Mouse (Mus musculus): ENCODE results near the gene Nudt15. TPM values are rescaled to one million over a fixed set of nuclear protein-coding genes. Genes with fewer than 3 reads are reported as not detected.
"Not testable (repeated sequence)": the region's sequence is repeated elsewhere in the genome, so short reads cannot be mapped to it uniquely, and the experiment has no call there.

Nudt15 gene
- 11.0 and 11.8 TPM in 2 replicates for polyA plus RNA-seq (2016; fragmentation: Nextera tagmentation; extraction: Ambion mirVana)

DNA sequence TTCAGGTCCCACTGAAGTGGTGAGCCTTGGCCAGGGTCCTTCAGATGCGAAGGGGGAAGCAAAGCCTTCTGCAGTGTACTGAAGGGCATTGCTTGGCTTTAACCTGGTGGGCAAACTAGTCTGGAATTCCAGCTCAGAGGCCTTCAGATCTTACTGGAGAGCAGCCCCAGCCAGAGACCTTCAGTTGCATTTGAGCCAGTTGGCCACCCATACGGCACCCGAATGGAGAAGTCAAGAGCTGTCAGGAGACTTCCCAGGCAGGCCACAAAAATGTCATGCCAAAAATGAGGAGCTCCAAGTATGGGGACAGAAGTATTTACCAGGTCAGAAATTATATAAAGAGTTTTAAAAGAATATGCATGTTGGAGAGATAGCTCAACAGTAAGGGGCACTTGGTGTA lies at the start of gene Nudt15:
Gene Nudt15 (minus strand): TSS at position 192 of the 400 bp plus-strand sequence.
- Histone ChIP-seq H3K4me3 (no peak within 1 kb of the TSS), H3K4me2 (replicated peaks) (no peak within 1 kb of the TSS), H3K4me1 (0 out of 2 replicates have a peak, but pooled peaks cover 2% of the 10 kb centered on the region), H3K9ac (no peak within 1 kb of the TSS), H3K36me3 (no peaks in the 10 kb centered on the region), H3K27ac (no peak within 1 kb of the TSS), H3K27me3 (no peaks in the 10 kb centered on the region), H3K9me3 (replicated peaks) (no peaks in the 10 kb centered on the region)
- WGBS, result 90% methylated on average over 3 of the region's 3 CpGs
- ATAC-seq (ENCODE audit: low FRiP score), result no peak

DNA sequence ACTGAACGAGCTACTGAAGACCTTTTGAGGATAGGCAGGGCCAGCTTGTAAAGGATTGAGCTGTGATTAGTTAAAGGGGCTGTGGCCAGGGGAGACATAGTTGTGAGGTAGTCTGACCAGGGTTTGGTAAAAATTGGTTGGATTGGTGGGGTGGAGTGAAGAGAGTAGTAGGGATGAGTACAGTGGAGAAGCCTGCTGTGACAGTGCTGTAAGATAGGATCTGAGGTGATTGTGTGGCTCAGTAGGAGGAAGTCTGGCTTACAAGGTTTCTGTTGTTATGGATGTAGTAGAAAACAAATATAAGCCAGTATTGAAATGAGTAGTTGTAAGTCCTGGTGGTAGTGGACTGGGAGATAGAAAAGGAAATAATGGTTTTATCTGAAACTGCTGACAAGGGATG lies 44.1 kb upstream of the Nudt15 start:
- H3K4me2 ChIP-seq (replicated peaks), result no peak overlapping the region
- H3K27ac ChIP-seq, result no peak overlapping the region
- no peak overlapping the region for H3K9ac ChIP-seq
- H3K27me3 ChIP-seq, result no peaks in the 10 kb centered on the region
- H3K4me3 ChIP-seq, result no peak overlapping the region
- no peaks in the 10 kb centered on the region for H3K4me1 ChIP-seq
- WGBS, result 93% methylated on average over 1 of the region's 1 CpGs
- ATAC-seq (ENCODE audit: low FRiP score), result no peak
- H3K36me3 ChIP-seq, result peaks cover 44% of the 10 kb centered on the region
- H3K9me3 ChIP-seq (replicated peaks), result no peaks in the 10 kb centered on the region

DNA sequence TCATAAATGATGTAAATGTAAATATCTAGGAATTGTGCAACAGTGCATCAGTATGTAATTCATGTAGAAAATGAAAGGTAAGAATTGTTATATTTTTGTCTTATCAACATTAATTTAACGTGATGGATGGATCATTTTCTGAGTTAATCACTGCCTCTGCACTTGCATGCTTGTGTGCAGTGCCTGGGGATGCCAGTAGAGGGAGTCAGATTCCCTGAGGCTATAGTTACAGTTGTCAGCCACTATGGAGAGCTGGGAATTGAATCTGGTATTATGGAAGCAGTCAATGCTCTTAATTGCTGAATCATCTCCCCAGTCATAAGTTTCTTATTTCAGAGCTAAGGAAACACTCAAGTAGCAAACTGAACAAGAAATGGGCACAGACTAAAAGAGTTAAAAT lies 40.0 kb upstream of the Nudt15 start:
- Histone ChIP-seq H3K9me3 (replicated peaks) (no peaks in the 10 kb centered on the region), H3K27ac (no peak overlapping the region), H3K27me3 (no peaks in the 10 kb centered on the region), H3K4me2 (replicated peaks) (no peak overlapping the region), H3K36me3 (peaks cover 34% of the 10 kb centered on the region), H3K9ac (no peak overlapping the region), H3K4me3 (no peak overlapping the region), H3K4me1 (no peaks in the 10 kb centered on the region)
- ATAC-seq (ENCODE audit: low FRiP score), result no peak
- 80% methylated on average over 1 of the region's 1 CpGs for WGBS

DNA sequence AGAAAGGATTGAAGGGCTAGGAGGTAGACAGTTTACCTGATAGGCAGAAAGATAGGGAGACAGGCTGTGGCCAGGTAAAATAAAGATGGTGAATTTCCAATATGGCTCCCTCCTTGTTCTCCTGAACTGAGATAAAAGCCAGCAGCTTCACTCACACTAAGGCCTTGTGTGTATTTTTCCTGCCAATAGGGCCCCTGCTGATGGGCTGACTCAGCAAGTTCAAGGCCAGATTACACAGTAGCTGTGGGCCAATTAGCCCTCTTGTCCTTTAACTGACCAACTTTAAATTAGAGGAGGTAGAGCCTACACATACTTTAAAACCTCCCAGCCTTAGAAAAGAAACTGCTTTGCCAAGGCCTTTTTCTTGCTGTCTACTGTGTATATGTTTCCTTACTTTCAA lies 28.3 kb upstream of the Nudt15 start:
- Histone ChIP-seq H3K9ac (no peak overlapping the region), H3K27me3 (no peaks in the 10 kb centered on the region), H3K9me3 (replicated peaks) (no peaks in the 10 kb centered on the region), H3K27ac (no peak overlapping the region), H3K4me2 (replicated peaks) (no peak overlapping the region), H3K4me1 (no peaks in the 10 kb centered on the region), H3K36me3 (peaks cover 33% of the 10 kb centered on the region), H3K4me3 (no peak overlapping the region)
- ATAC-seq (ENCODE audit: low FRiP score), result no peak

DNA sequence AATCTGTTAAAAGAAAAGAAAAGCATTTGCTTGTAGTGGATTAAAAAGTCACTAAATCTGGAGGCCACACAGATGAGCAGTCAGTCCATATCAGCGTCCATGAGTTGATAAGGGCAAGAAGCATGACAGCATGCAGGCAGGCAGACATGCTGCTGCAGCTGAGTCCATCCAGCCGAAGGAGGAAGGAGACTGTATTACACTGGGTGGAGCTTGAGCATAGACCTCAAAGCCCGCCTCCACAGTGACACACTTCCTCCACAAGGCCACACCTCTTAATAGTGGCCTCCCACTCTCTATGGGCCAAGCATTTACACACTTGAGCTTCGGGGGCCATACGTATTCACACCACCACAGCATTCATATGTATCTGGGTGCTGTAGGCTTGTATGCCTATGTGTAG lies 26.0 kb upstream of the Nudt15 start:
- no peak overlapping the region for H3K9ac ChIP-seq
- H3K9me3 ChIP-seq (replicated peaks), result no peaks in the 10 kb centered on the region
- no peak overlapping the region for H3K27ac ChIP-seq
- H3K27me3 ChIP-seq, result no peaks in the 10 kb centered on the region
- no peak overlapping the region for H3K4me2 ChIP-seq (replicated peaks)
- WGBS, result 92% methylated on average over 5 of the region's 5 CpGs
- H3K4me3 ChIP-seq, result no peak overlapping the region
- no peak for ATAC-seq (ENCODE audit: low FRiP score)
- H3K36me3 ChIP-seq, result peaks cover 32% of the 10 kb centered on the region
- H3K4me1 ChIP-seq, result no peaks in the 10 kb centered on the region

DNA sequence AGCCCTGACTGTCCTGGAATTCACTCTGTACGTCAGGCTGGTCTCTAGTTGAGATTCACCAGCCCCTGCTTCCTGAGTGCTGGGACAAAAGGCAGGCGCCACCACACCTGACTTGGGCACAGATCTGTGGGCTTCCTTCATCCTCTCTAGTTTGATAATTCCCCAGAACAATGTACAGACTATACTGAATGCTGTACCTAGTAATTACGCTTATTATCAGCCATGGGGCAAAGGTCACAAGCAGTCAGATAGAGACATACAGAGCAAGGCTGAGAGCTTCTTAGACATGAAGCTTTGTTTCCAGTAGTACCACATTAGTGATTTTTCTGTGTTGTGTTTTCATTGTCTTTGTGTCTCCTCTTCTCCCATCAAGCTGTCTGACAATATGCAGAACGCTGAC lies 23.1 kb upstream of the Nudt15 start:
- no peaks in the 10 kb centered on the region for H3K4me1 ChIP-seq
- H3K4me2 ChIP-seq (replicated peaks), result no peak overlapping the region
- ATAC-seq (ENCODE audit: low FRiP score), result no peak
- WGBS, result 93% methylated on average over 4 of the region's 4 CpGs
- H3K4me3 ChIP-seq, result no peak overlapping the region
- no peaks in the 10 kb centered on the region for H3K27me3 ChIP-seq
- no peak overlapping the region for H3K27ac ChIP-seq
- peaks cover 26% of the 10 kb centered on the region for H3K36me3 ChIP-seq
- H3K9me3 ChIP-seq (replicated peaks), result no peaks in the 10 kb centered on the region
- H3K9ac ChIP-seq, result no peak overlapping the region

DNA sequence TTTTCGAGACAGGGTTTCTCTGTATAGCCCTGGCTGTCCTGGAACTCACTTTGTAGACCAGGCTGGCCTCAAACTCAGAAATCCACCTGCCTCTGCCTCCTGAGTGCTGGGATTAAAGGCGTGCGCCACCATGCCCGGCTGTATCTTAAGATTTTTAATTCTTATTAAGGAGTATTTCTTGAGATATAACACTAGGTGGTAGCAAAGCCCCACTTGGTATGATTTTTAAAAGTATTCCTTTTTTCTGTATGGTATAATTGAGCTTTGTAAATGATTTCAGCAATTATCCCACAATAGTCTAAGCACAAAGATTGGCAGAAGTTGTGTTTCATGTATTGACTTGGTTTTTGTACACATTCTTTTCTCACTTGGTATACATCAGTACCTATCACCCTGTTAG lies 21.8 kb upstream of the Nudt15 start:
- not testable (repeated sequence) for H3K4me2 ChIP-seq (replicated peaks); ATAC-seq (ENCODE audit: low FRiP score); H3K4me3 ChIP-seq; H3K27ac ChIP-seq; H3K9ac ChIP-seq; H3K9me3 ChIP-seq (replicated peaks); H3K27me3 ChIP-seq; H3K4me1 ChIP-seq
- H3K36me3 ChIP-seq, result peaks cover 23% of the 10 kb centered on the region
- 94% methylated on average over 4 of the region's 4 CpGs for WGBS

DNA sequence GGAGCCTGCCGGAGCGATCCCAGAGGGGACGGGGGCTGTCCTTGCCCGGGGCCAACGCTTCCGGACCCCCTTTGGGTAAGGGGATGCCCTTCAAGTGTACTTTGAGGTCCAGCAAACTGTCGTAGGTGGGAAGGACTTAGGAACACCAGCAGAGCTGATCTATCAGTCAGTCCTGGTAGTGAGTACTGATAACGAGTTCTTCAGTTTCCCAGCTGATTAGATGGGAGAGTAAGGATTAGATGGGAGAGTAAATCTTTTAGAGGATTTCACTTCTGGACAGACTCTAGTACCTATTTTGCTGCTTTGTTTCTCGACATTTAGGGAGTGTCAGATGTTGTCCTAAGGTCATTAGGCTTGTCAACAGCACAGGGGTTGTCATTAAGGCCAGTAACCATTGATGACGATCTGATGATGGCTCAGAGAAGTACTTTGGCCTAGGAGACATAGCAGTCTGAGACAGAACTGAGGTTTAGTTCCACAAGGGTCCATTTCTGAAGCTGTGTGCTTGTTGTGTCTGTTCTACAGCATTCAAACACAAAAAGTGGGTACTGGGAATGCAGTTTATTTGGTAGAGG lies 5.2 kb upstream of the Nudt15 start:
- H3K4me3 ChIP-seq, result peak overlapping the region; percentile 100
- H3K4me2 ChIP-seq (replicated peaks), result peak overlapping the region; percentile 57
- H3K27me3 ChIP-seq, result no peaks in the 10 kb centered on the region
- peak overlapping the region; percentile 98 for H3K9ac ChIP-seq
- H3K4me1 ChIP-seq, result peaks cover 9% of the 10 kb centered on the region
- peaks cover 11% of the 10 kb centered on the region for H3K36me3 ChIP-seq
- under 1% methylated on average over 10 of the region's 10 CpGs for WGBS
- ATAC-seq (ENCODE audit: low FRiP score), result peak; percentile 65; the same call in 1 of the 2 replicates
- H3K27ac ChIP-seq, result peak overlapping the region; percentile 85
- H3K9me3 ChIP-seq (replicated peaks), result no peaks in the 10 kb centered on the region

DNA sequence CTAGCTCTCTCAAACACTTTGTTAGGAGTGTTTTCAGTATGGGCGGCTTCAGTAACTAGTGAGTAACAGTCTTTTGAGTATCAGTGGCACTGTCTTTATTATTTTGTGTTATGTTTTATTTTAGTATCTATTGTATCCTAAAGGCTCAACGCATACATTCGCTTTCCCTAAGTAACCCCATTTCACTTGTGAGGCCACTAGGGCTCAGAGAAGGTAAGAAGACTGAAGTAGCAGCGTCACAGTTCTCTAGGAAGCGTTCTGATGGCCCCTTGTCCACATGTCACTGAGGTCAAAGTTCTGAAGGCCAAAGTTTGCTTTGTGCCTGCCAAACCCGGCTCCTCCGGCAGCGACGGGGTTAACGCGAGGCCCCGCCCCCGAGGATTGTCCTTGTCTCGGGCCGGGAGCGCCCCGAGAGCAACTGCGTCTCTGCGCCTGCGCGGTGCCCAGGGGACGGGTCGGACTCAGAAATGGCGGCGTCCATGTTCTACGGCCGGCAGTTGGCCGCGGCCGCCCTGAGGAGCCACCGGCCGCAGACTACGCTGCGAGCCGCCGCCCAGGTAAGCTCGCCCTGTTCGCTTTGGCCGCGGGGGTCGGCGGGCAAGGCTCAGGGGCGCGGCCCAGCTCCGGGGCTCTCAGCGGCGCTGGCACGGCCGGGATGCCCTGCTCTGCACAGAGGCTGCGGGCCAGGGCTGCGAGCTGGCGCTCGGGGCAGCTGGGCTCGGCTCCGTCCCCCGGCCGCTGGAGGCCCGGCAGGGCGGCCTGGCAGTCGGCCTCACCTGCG lies 4.5 kb upstream of the Nudt15 start:
- Histone ChIP-seq H3K27me3 (no peaks in the 10 kb centered on the region), H3K36me3 (peaks cover 11% of the 10 kb centered on the region), H3K9ac (peak overlapping the region; percentile 98), H3K4me1 (peaks cover 9% of the 10 kb centered on the region), H3K4me3 (peak overlapping the region; percentile 100), H3K9me3 (replicated peaks) (no peaks in the 10 kb centered on the region), H3K27ac (peak overlapping the region; percentile 85), H3K4me2 (replicated peaks) (peak overlapping the region; percentile 57)
- ATAC-seq (ENCODE audit: low FRiP score), result peak; percentile 95
- WGBS, result 4% methylated on average over 61 of the region's 61 CpGs

DNA sequence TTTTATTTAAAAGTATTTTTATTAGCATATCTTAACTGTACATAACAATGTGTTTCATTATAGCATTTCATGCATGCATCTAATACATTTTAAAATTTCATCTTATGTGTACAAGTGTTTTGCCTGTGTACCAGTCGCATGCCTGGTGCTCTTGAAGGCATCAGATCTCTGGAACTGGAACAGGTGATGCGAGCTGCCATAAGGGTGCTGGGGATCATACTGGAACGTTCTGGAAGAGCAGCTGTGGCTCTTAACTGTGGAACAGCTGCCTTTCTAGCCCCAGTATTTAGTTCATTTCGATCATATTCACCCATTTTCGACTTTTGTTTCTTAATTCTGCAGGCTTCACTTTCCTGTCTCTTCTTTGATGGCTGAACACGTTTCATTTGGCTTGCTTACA lies 3.1 kb upstream of the Nudt15 start:
- Histone ChIP-seq H3K36me3 (peaks cover 6% of the 10 kb centered on the region), H3K4me2 (replicated peaks) (no peak overlapping the region), H3K4me3 (no peak overlapping the region), H3K9ac (no peak overlapping the region), H3K4me1 (peaks cover 9% of the 10 kb centered on the region), H3K27ac (no peak overlapping the region), H3K9me3 (replicated peaks) (no peaks in the 10 kb centered on the region), H3K27me3 (no peaks in the 10 kb centered on the region)
- no peak for ATAC-seq (ENCODE audit: low FRiP score)
- 81% methylated on average over 6 of the region's 6 CpGs for whole genome bisulfite sequencing

DNA sequence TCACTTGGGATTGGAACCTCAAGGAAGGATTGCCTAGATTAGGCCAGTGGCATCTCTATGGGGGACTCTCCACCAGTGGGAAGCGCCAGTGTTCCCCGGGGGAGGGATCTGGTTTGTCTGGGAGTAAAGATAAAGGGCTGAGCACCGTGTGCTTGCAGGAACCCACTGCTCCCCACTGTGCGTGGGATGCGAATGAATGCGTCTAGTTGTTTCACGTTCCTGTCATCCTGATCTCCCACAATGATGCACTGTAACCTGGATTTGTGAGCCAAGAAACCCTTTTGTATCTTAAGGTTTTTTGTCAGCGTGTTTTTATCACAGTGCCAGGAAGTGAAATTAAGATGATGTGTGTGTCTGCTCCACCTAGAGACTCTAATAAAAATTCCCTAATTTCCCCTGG lies 2.7 kb upstream of the Nudt15 start:
- Histone ChIP-seq H3K27ac (no peak overlapping the region), H3K27me3 (no peaks in the 10 kb centered on the region), H3K9me3 (replicated peaks) (no peaks in the 10 kb centered on the region), H3K4me2 (replicated peaks) (no peak overlapping the region), H3K4me3 (no peak overlapping the region), H3K4me1 (peaks cover 9% of the 10 kb centered on the region), H3K9ac (no peak overlapping the region), H3K36me3 (peaks cover 3% of the 10 kb centered on the region; the same call in 1 of the 2 replicates)
- 43% methylated on average over 8 of the region's 8 CpGs for WGBS
- no peak for ATAC-seq (ENCODE audit: low FRiP score)

DNA sequence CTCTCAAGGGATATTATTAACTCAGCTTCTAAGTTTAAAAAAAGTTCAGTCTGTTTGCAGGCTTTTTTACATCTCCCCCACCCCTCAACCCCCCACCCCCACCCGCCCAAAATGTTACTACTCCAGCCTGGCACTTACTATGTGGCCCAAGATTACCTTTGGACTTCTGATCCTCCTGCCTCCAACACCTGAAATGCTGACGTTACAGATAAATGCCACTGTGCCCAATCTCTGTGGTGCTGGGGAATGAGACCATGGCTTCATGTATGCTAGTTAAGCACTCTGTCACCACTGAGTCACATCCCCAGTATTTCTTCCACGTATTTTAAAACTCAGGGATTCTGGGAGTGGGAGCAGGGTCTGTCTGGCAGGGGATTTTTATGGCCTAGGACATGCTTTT lies 2.2 kb upstream of the Nudt15 start:
- whole genome bisulfite sequencing, result 52% methylated on average over 3 of the region's 3 CpGs

DNA sequence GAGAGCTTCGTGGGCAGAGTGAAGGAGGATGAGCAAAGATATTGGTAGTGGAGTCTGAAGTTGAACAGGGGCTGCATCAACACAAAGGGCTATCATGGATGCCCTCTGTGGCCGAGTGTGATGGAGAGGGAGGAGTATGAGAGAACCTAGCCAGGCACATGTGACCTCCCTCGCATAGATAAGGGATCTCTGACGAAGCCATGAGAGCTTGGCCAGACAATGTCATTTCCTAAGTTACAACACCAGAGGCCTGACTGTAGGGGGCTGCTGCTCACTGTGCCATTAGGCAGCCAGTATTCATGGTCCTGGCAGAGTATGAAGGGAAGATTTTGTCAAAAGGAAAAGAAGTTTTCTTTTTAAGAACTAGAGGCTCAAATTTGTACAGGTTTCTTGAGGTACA lies 1.0 kb downstream of the Nudt15 start:
- Histone ChIP-seq H3K36me3 (no peaks in the 10 kb centered on the region), H3K4me1 (0 out of 2 replicates have a peak, but pooled peaks cover under 1% of the 10 kb centered on the region), H3K27ac (no peak overlapping the region), H3K27me3 (no peaks in the 10 kb centered on the region), H3K4me2 (replicated peaks) (no peak overlapping the region), H3K9ac (no peak overlapping the region), H3K9me3 (replicated peaks) (no peaks in the 10 kb centered on the region), H3K4me3 (no peak overlapping the region)
- no peak for ATAC-seq (ENCODE audit: low FRiP score)
- 66% methylated on average over 4 of the region's 4 CpGs for WGBS

More for the DNA sequence above, 2.2 kb upstream of the Nudt15 start:
- ATAC-seq (ENCODE audit: low FRiP score), result no peak
- Histone ChIP-seq H3K4me3 (no peak overlapping the region), H3K4me2 (replicated peaks) (no peak overlapping the region), H3K9me3 (replicated peaks) (no peaks in the 10 kb centered on the region), H3K4me1 (peaks cover 9% of the 10 kb centered on the region), H3K27ac (no peak overlapping the region), H3K36me3 (no peaks in the 10 kb centered on the region), H3K9ac (no peak overlapping the region), H3K27me3 (no peaks in the 10 kb centered on the region)
